Mouse (Mus musculus): ENCODE data around the gene Olfr429. TPM values are rescaled to one million over a fixed set of nuclear protein-coding genes. Genes with fewer than 3 reads are reported as not detected.
"Not testable (repeated sequence)": the region's sequence is repeated elsewhere in the genome, so short reads cannot be mapped to it uniquely, and the experiment has no call there.

Olfr429 gene
- total RNA-seq (2014; rRNA removed): not detected in 2 replicates
- polyA plus RNA-seq (2015; fragmentation: Nextera tagmentation; extraction: Ambion mirVana): not detected in 2 replicates

DNA sequence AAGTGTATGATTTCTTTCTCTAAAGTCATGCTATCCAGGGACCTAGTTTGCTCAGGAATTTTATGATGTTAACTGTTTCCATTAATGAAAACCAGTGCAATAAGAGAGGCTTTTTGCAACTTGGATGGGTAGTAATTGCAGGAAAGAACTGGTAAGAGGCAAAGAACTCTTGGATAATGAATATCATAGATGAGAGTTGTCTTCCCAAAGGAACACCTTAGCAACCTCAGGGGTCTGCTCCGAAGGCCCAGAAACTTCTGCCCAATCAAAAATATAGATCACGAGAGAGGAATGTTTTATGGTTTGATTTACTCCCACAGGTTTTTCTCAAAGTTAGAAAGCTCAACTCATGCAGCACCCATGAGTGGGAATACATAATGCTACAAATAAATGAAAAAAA, at the start of gene Olfr429:
Gene Olfr429 (plus strand): TSS at position 301 of the 400 bp plus-strand sequence.
- no peaks in the 10 kb centered on the region for H3K36me3 ChIP-seq (ENCODE audit: insufficient read depth, low read length)
- no peaks in the 10 kb centered on the region for H3K27me3 ChIP-seq (ENCODE audit: insufficient read depth, low read length)
- no peak within 1 kb of the TSS for H3K4me3 ChIP-seq (ENCODE audit: low read length)
- no peak for DNase-seq (ENCODE audit: low spot score)
- no peak within 1 kb of the TSS for H3K4me2 ChIP-seq (ENCODE audit: low read depth, low read length)
- no peak for TF ChIP-seq CTCF (IDR thresholded peaks at IDR 0.05; ENCODE audit: low read depth)
- no peak for ATAC-seq
- H3K4me1 ChIP-seq (ENCODE audit: insufficient read depth, low read length): no peaks in the 10 kb centered on the region
- no peak within 1 kb of the TSS for H3K9ac ChIP-seq (replicated peaks; ENCODE audit: low read length)
- no peak within 1 kb of the TSS for H3K27ac ChIP-seq
- no peaks in the 10 kb centered on the region for H3K9me3 ChIP-seq (ENCODE audit: low read length)
- WGBS: 91% methylated on average over 2 of the region's 2 CpGs

DNA sequence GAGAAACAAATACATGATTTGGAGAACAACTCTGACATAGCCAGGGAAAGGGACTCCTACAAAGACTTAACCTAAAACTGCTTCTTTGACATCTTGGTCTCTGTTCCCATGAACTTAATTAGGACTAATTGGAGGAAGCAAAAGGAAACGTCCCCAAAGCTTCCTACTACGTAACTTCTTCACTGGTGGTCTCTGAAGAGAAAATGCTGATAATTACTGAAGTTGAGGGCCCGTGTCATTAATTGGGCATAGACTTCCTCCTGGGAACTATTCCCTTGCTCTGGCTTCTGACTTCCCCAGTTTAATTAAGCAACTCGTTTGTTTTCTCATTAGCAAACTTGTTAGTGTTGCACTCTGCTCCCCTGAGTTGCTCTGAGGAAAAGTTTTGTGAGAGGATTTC, 48.3 kb upstream of the Olfr429 start:
- no peaks in the 10 kb centered on the region for H3K4me1 ChIP-seq (ENCODE audit: insufficient read depth, low read length)
- H3K27ac ChIP-seq: no peak overlapping the region
- H3K9me3 ChIP-seq (ENCODE audit: low read length): no peaks in the 10 kb centered on the region
- DNase-seq (ENCODE audit: low spot score) (peak; percentile 13), ATAC-seq (peak; percentile 35; the same call in 1 of the 2 replicates)
- H3K36me3 ChIP-seq (ENCODE audit: insufficient read depth, low read length): no peaks in the 10 kb centered on the region
- TF ChIP-seq CTCF (IDR thresholded peaks at IDR 0.05; ENCODE audit: low read depth): no peak
- 58% methylated on average over 4 of the region's 4 CpGs for WGBS
- no peak overlapping the region for H3K9ac ChIP-seq (replicated peaks; ENCODE audit: low read length)
- no peak overlapping the region for H3K4me2 ChIP-seq (ENCODE audit: low read depth, low read length)
- H3K27me3 ChIP-seq (ENCODE audit: insufficient read depth, low read length): no peaks in the 10 kb centered on the region
- H3K4me3 ChIP-seq (ENCODE audit: low read length): no peak overlapping the region

DNA sequence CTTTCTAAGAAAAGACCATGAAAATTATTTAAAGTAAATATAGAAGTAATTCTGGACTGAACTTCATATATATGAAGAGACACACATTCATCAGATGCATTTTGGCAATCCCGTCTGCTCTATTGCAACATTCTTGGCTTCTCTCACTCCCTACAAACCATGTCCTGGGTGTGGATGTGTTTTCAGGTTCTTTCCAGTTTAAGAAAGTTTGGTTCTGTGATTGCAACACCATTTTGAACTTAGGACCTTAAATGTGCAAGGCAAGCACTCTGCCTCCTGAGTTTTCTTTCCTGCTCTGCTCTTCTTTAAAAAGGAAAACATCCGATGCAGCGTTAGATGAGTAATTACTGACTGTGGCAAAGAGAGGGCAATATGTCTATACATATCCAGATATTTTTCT, 45.7 kb upstream of the Olfr429 start:
- no peak overlapping the region for H3K4me2 ChIP-seq (ENCODE audit: low read depth, low read length)
- no peak overlapping the region for H3K27ac ChIP-seq
- ATAC-seq (no peak), DNase-seq (ENCODE audit: low spot score) (no peak)
- WGBS: 86% methylated on average over 3 of the region's 3 CpGs
- H3K36me3 ChIP-seq (ENCODE audit: insufficient read depth, low read length): no peaks in the 10 kb centered on the region
- H3K27me3 ChIP-seq (ENCODE audit: insufficient read depth, low read length): no peaks in the 10 kb centered on the region
- TF ChIP-seq CTCF (IDR thresholded peaks at IDR 0.05; ENCODE audit: low read depth): no peak
- no peak overlapping the region for H3K4me3 ChIP-seq (ENCODE audit: low read length)
- H3K9me3 ChIP-seq (ENCODE audit: low read length): no peaks in the 10 kb centered on the region
- H3K4me1 ChIP-seq (ENCODE audit: insufficient read depth, low read length): no peaks in the 10 kb centered on the region
- H3K9ac ChIP-seq (replicated peaks; ENCODE audit: low read length): no peak overlapping the region

GRCm38 (mm10) chr1:174040523-174041177, 43.5 kb upstream of the Olfr429 start, which contains the start of gene Olfr433:
TSS of gene Olfr433 (plus strand) at chr1:174040705.
- ATAC-seq: no peak
- no peak for DNase-seq (ENCODE audit: low spot score)
- H3K9ac ChIP-seq (replicated peaks; ENCODE audit: low read length): no peak within 1 kb of the TSS
- no peaks in the 10 kb centered on the region for H3K27me3 ChIP-seq (ENCODE audit: insufficient read depth, low read length)
- H3K4me1 ChIP-seq (ENCODE audit: insufficient read depth, low read length): no peaks in the 10 kb centered on the region
- WGBS: 90% methylated on average over 7 of the region's 7 CpGs
- H3K9me3 ChIP-seq (ENCODE audit: low read length): no peaks in the 10 kb centered on the region
- no peak within 1 kb of the TSS for H3K4me3 ChIP-seq (ENCODE audit: low read length)
- H3K27ac ChIP-seq: no peak within 1 kb of the TSS
- TF ChIP-seq CTCF (IDR thresholded peaks at IDR 0.05; ENCODE audit: low read depth): no peak
- no peak within 1 kb of the TSS for H3K4me2 ChIP-seq (ENCODE audit: low read depth, low read length)
- no peaks in the 10 kb centered on the region for H3K36me3 ChIP-seq (ENCODE audit: insufficient read depth, low read length)

- not testable (repeated sequence) for H3K27me3 ChIP-seq (ENCODE audit: insufficient read depth, low read length); H3K4me3 ChIP-seq (ENCODE audit: low read length); ATAC-seq; H3K4me1 ChIP-seq (ENCODE audit: insufficient read depth, low read length); H3K27ac ChIP-seq; H3K9ac ChIP-seq (replicated peaks; ENCODE audit: low read length); H3K36me3 ChIP-seq (ENCODE audit: insufficient read depth, low read length); H3K4me2 ChIP-seq (ENCODE audit: low read depth, low read length); DNase-seq (ENCODE audit: low spot score); H3K9me3 ChIP-seq (ENCODE audit: low read length)
- WGBS: 89% methylated on average over 12 of the region's 12 CpGs
Observed at GRCm38 (mm10) chr1:174042091-174042884, 41.8 kb upstream of the Olfr429 start.

DNA sequence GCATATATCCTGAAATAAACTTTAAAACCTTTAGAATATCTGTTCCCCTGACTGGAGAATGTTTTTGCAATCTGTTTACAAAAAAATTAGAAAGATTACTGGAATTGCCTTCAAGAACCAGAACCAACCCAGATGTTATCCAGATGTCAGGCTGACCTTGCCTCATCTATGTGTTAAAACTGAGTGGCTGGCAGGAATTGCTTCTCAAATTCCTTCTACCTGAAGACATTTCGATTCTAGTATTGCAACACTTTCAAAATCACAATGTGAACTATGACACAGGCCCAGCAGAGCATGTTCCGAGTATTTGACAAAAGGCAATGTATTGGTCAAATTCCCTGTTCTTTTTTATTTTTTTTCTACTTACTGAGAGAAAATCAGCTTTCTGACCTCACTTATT, 39.7 kb upstream of the Olfr429 start:
- Histone ChIP-seq H3K27ac (no peak overlapping the region), H3K9me3 (ENCODE audit: low read length) (no peaks in the 10 kb centered on the region), H3K36me3 (ENCODE audit: insufficient read depth, low read length) (no peaks in the 10 kb centered on the region), H3K4me2 (ENCODE audit: low read depth, low read length) (no peak overlapping the region), H3K27me3 (ENCODE audit: insufficient read depth, low read length) (no peaks in the 10 kb centered on the region), H3K4me1 (ENCODE audit: insufficient read depth, low read length) (no peaks in the 10 kb centered on the region), H3K4me3 (ENCODE audit: low read length) (no peak overlapping the region), H3K9ac (replicated peaks; ENCODE audit: low read length) (no peak overlapping the region)
- no peak for DNase-seq (ENCODE audit: low spot score)
- 67% methylated on average over 2 of the region's 2 CpGs for WGBS
- TF ChIP-seq CTCF (IDR thresholded peaks at IDR 0.05; ENCODE audit: low read depth): no peak
- no peak for ATAC-seq

GRCm38 (mm10) chr1:174048227-174048626, 35.9 kb upstream of the Olfr429 start:
- ATAC-seq; H3K27ac ChIP-seq; H3K4me3 ChIP-seq (ENCODE audit: low read length); H3K4me2 ChIP-seq (ENCODE audit: low read depth, low read length); H3K27me3 ChIP-seq (ENCODE audit: insufficient read depth, low read length); H3K9ac ChIP-seq (replicated peaks; ENCODE audit: low read length); H3K36me3 ChIP-seq (ENCODE audit: insufficient read depth, low read length); H3K9me3 ChIP-seq (ENCODE audit: low read length); DNase-seq (ENCODE audit: low spot score); H3K4me1 ChIP-seq (ENCODE audit: insufficient read depth, low read length): not testable (repeated sequence)
- 82% methylated on average over 6 of the region's 6 CpGs for WGBS
